Mouse (Mus musculus) adrenal gland, adult (tissue): ENCODE measurements around the gene Surf4.

Experiments
- DNase-seq, 2 experiments: peaks; one replicate each; pipeline ENCODE4 v3.0.0; 2022 to 2023; ENCODE audit warnings: low spot score in 1 of 2; ENCODE audit not compliant: inconsistent age in 2 of 2

Surf4 gene

DNA sequence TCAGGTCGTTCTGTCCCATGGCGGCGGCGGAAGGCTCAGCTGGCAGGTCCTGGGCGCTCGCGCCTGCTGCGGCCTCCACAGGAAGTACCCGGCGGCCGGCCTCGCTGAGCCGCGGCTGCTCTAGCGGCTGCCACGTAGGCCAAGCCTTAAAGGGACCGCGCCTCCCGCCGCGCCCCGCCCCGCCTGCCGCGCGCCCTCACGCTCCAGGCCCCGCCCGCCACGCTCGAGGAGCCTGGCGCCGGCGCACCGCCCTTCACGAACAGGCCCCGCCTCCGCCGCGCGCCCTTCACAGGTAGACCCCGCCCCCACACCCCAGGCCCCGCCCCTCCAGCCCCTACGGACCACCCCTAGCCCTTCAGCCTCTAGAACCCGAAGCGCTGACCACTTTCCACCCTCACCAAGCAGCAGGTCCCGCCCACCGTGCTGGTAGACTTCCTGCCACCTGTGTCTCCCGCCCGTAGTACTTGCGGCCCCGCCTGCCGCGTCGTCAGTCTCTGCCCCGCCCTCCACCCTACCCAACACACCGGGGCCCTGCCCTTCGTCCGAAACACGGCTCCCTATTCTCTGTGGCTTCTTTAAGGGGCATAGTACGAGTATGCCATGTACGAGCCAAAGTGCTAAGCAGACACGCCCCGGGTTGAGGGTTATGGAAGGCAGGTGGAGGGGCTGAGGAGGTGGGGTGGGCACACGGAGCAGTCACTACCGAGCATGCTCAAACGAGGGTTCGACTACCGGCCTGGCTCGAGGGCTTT is at the start of gene Surf4, which contains the start of gene Stkld1:
Gene Surf4, minus strand, starts transcription at position 625 of the 752 bp plus-strand sequence.
Gene Stkld1, plus strand, starts transcription at position 744 of the 752 bp plus-strand sequence.
- DNase-seq: peak; percentile 97

- no peak for DNase-seq
Measured at GRCm38 (mm10) chr2:26980361-26980760, 46.6 kb upstream of the Surf4 start.

- no peak for DNase-seq
Measured at GRCm38 (mm10) chr2:26973960-26974359, 40.2 kb upstream of the Surf4 start.

GRCm38 (mm10) chr2:26973116-26973515 is 39.4 kb upstream of the Surf4 start, which contains the start of gene Adamts13:
TSS of gene Adamts13 (plus strand) at chr2:26973416.
- no peak for DNase-seq

DNA sequence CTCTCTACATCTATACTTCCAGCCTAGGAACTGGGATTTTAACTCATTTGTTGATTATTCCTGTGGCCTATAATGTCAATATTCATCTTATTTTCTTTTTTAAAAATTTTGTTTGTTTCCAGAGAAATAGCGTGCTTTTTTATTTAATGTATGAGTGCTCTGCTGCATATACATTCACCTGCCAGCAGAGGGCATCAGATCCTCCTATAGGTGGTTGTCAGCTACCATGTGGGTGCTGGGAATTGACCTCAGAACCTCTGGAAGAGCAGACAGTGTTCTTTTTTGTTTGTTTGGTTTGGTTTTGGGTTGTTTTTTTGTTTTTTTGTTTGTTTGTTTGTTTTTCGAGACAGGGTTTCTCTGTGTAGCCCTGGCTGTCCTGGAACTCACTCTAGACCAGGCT is 33.5 kb upstream of the Surf4 start:
- DNase-seq: no peak

DNA sequence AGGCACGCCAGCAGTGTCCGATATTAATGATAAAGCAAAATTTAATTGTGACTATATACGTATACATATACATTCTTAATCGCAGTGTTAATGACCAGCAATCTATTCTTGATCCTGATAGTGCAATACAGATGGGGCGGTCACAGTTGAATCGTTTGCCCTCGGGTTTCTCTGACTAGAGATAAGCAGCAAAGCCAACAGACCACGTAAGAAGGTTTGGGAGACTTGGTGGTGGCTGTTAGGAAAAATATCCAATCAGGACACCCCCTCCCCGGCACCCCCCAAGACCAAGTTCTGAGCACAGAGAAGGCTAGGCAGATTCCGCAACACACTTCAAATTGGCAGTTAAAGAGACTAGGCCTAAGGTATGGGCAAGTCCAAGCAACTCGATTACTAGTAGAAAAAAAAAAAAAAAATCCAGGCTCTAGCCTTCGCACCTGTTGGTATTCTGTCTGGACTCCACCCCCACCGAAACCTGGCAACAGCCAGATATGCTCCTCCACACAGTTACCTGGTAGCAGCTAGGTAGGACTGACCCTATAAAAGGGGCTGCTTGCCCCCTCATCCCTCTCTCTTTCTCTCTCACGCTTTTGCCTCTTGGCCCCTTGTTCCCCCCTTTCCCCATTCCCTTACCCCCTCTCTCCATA is 31.1 kb upstream of the Surf4 start:
- no peak for DNase-seq

DNA sequence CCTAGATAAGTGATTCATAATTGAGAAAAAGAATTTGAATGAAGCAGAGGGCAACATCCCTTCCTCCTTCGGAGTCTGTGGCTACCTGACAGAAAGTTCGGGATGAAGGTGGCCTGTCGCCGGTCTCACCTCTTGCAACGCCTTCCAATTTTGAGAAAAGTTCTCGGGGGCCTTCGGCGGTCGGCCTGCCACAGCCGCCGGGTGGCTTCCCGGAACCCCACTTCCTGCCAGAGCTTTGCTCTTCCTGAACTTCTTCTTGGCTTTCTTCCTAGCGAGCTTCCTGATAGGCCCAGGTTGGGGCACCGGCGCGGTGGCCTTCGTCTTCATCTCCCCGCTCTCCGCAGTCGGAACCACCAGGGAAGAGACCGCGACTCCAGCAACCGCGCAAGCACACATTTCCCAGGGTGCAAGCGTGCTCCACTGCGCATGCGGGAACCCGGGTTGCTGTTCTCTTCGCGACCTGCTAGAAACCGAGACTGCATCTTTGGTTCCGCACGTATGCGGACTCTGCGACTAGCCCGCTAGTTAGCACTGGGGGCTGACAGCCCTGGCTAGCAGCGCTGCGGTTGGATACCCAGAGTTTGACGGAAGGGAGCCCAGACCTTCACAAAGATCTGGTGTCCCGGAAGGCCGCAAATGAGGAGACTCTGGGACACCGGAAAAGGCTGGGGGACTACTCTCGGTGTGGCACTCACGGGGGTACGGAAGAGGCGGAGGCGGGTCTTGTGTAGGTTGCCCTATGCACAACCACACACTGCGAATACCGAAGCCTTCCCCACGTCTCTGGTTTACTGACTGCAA is 30.4 kb upstream of the Surf4 start, which contains the start of gene Rexo4:
Gene Rexo4, minus strand, starts transcription at position 464 of the 801 bp plus-strand sequence.
- peak; percentile 94 to 99 for DNase-seq

GRCm38 (mm10) chr2:26960756-26961155 is 27.0 kb upstream of the Surf4 start:
- no peak for DNase-seq

DNA sequence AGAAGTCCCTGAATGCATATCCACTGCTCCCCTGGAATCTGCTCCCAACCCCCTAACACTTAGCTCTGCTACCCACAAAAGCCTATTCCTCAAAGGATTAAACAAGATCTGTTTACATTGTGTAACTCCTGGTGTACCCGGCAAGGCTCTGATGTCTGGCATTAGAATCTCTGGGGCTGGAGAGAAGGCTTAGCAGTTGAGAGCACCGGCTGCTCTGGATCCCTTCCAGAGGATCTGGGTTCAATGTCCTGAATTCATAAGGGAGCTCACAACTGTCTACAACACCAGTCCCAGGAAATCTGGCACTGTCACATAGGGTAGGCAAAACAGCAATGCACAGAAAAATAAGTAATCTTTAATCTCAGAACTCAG is 23.7 kb upstream of the Surf4 start:
- DNase-seq: no peak

DNA sequence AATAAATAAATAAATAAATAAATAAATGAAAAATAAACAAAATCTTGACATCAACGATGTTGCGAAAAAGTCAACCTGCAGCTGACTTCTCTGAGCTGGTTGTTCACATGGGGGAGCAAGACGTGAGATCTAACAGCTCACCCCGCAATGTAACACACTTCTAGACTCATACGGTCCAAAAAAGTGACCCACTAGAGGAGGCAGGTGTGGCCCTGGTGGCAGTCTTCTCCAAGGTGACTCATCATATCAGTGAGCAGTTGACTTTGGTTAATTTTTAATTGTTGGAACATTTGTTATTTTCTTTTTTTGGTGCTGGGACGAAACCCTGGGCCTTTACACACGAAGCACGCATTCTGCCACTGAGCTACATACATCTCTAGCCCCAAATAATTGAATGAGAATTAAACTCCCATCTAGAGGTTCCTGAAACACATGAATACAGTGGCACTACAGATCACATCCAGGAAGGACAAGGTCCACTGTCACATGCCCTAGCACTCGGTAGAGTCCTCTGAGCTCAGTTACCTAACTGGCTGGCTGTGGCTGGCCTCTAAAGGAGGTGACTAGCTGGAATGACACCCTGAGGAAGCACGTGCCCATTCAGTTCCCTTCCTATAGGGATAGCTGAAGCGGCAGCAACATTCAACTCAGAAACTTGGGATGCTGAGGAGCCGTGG is 23.2 kb upstream of the Surf4 start:
- no peak for DNase-seq

DNA sequence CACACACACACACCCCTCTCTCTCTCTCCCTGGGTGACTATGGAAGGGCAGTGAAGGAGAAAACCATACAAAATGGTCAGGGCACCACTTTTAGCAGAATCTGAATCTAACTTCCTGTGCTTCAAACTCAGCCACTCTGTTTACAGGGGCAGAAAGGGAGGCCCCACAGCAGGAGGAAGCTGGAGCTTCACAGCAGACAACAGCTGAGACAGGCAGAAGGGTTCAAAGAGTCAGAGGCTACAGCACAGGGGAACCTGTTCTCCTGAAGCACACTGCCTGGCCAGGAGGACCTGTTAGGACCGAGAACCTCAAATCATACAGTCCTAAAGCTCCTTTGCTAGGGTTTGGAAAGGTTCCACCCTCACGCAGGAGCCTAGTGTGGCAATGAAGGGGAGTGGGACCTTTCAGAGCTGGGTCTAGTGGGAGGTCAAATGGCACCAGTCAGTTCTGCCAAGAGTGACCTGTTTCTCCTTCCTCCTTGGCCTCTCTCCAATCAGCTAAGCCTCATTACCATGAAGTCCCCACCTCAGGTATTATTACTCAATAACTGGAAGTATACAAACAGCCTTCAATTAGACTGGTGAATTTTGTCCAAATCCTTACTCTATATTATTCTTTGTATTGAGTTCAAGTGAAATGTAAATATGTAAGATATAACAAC is 21.1 kb upstream of the Surf4 start:
- DNase-seq: no peak

- no peak for DNase-seq
Measured at GRCm38 (mm10) chr2:26952866-26953265, 19.1 kb upstream of the Surf4 start.

DNA sequence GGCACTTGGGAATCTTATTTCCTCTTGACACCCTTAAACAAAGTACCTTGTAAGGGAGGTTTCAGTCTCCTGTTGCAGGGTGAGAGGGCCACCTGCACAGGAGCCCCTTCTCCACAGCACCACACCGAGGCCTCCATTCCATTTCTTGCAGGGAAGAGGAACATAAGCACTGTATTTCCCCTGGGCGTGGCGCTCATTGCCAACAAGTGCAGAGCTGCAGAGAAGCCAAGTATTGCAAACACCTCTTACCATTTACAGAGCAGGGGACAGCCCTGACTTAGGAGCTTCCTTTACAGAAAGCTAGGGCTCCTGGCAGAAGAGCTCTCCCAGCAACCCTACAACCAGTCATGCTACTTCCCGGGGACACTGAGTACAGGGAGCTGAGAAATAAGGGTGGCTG is 18.5 kb upstream of the Surf4 start:
- no peak for DNase-seq

DNA sequence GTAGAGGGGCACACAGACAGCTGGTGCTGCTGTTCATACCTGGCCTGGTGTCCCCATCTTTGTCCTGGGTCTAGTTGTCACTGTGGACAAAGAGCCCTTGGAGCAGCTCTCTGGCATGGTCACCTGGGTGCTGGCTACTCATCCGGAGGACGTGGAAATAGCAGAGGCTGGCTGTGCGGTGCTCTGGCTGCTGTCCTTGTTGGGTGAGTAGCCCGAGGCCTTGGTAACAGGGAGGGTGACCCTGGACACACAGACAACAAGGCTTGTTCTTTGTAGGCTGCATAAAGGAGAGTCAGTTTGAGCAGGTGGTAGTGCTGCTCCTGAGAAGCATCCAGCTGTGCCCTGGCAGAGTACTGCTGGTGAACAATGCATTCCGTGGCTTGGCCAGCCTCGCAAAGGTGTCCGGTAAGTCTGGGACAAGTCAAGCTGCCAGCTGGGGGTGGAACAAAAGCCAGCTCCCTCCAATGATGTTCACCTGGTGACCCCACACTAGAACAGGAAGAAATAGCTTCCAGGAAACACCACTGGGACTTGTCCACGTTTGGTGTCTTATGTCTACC is 17.7 kb upstream of the Surf4 start:
- peak in 1 of 2 experiments; percentile 71 for DNase-seq

GRCm38 (mm10) chr2:26950411-26950810 is 16.7 kb upstream of the Surf4 start:
- DNase-seq: no peak

- DNase-seq: no peak
Measured at GRCm38 (mm10) chr2:26943253-26943652, 9.5 kb upstream of the Surf4 start.

GRCm38 (mm10) chr2:26941539-26941938 is 7.8 kb upstream of the Surf4 start:
- DNase-seq: no peak

- peak in 1 of 2 experiments; percentile 66 for DNase-seq
Measured at GRCm38 (mm10) chr2:26936425-26936824, 2.7 kb upstream of the Surf4 start.

- peak in 1 of 2 experiments; percentile 38 for DNase-seq
Measured at GRCm38 (mm10) chr2:26935286-26935685, 1.6 kb upstream of the Surf4 start.
